Comparison of ENCODE assay signal across 14 mouse cellular contexts in genomic region chr11:94239706-94240105, GRCm38 (mm10). TPM values are rescaled to one million over a fixed set of nuclear protein-coding genes. Genes with fewer than 3 reads are reported as not detected.
A peak's percentile ranks its signal among the peaks of the same experiment; 100 is the strongest.
DNase-seq lines count a peak whose midpoint lies in the region; ATAC-seq lines count a peak whose summit lies in the region.
"Had no signal": no experiment of that assay in that cellular context is flagged by ENCODE, and none has a peak within 500 bp of the region (broad histone marks: within the 10 kb centered on the region; RNA-seq: fewer than 3 reads in every experiment).

No protein-coding gene starts in this region.

- WGBS in intestine, embryonic 16.5 days, result 43% methylated on average over 9 of the region's 9 CpGs
- WGBS in intestine, embryonic 15.5 days, result 37% methylated on average over 9 of the region's 9 CpGs
- WGBS in limb, embryonic 11.5 days, result 41% methylated on average over 9 of the region's 9 CpGs

- no peak for ATAC-seq in intestine, embryonic 16.5 days
- no peak for ATAC-seq in intestine, embryonic 15.5 days
- no peak for ATAC-seq in limb, embryonic 11.5 days (ENCODE audit: insufficient number of reproducible peaks, low FRiP score, low TSS enrichment, low read depth)
- no peak for ATAC-seq in megakaryocyte progenitor cell, adult 5-6 weeks (replicated peaks; ENCODE audit: poor library complexity)
- ATAC-seq: liver, embryonic 12.5 days had no signal

- H3K4me1 ChIP-seq in intestine, embryonic 16.5 days (ENCODE audit: control insufficient read depth, insufficient read depth, low read length), result peaks cover 20% of the 10 kb centered on the region
- H3K4me1 ChIP-seq in intestine, embryonic 15.5 days (replicated peaks), result peaks cover 21% of the 10 kb centered on the region
- H3K4me1 ChIP-seq in limb, embryonic 11.5 days (ENCODE audit: control insufficient read depth, insufficient read depth, low read length), result peaks cover 42% of the 10 kb centered on the region

- H3K4me3 ChIP-seq in intestine, embryonic 16.5 days (ENCODE audit: low read length), result no peak overlapping the region
- H3K4me3 ChIP-seq in intestine, embryonic 15.5 days (replicated peaks), result no peak overlapping the region
- no peak overlapping the region for H3K4me3 ChIP-seq in limb, embryonic 11.5 days (ENCODE audit: low read depth, low read length)
- H3K4me3 ChIP-seq: liver, embryonic 12.5 days had no signal

- H3K27ac ChIP-seq in intestine, embryonic 16.5 days (ENCODE audit: low read length), result no peak overlapping the region
- H3K27ac ChIP-seq in intestine, embryonic 15.5 days, result no peak overlapping the region
- H3K27ac ChIP-seq in limb, embryonic 11.5 days (replicated peaks; ENCODE audit: low read depth, low read length), result 0 out of 2 replicates have a peak overlapping the region, but pooled peaks have one; percentile 8
- H3K27ac ChIP-seq: liver, embryonic 12.5 days had no signal

- 0 out of 2 replicates have a peak overlapping the region, but pooled peaks have one; percentile 31 for H3K9ac ChIP-seq in intestine, embryonic 16.5 days (ENCODE audit: low read depth, low read length)
- H3K9ac ChIP-seq in intestine, embryonic 15.5 days, result no peak overlapping the region
- no peak overlapping the region for H3K9ac ChIP-seq in limb, embryonic 11.5 days (ENCODE audit: low read length)
- H3K9ac ChIP-seq: liver, embryonic 12.5 days had no signal

- peak; percentile 15 for DNase-seq in NIH3T3 (ENCODE audit: low read depth)
- DNase-seq in brain, adult 2 months (ENCODE audit: low read depth, low spot score), result peak; percentile 63
- DNase-seq in limb, embryonic 11.5 days (ENCODE audit: low spot score), result no peak
- DNase-seq in frontal cortex, adult 2 months (ENCODE audit: extremely low spot score in 1 of 2, low spot score in 1 of 2), result no peak
- DNase-seq: cerebellum, adult 2 months; kidney, postnatal 25 days; lung, postnatal 10 days had no signal

- no peaks in the 10 kb centered on the region for H3K36me3 ChIP-seq in intestine, embryonic 16.5 days (ENCODE audit: control insufficient read depth, insufficient read depth, low read length)
- H3K36me3 ChIP-seq in intestine, embryonic 15.5 days, result no peaks in the 10 kb centered on the region
- H3K36me3 ChIP-seq in limb, embryonic 11.5 days (ENCODE audit: control insufficient read depth, insufficient read depth, low read length), result no peaks in the 10 kb centered on the region; the same call in 1 of the 2 replicates
- H3K36me3 ChIP-seq: liver, embryonic 12.5 days had no signal

- no peaks in the 10 kb centered on the region for H3K9me3 ChIP-seq in intestine, embryonic 16.5 days (ENCODE audit: control insufficient read depth, low read length)
- H3K9me3 ChIP-seq in intestine, embryonic 15.5 days, result no peaks in the 10 kb centered on the region
- H3K9me3 ChIP-seq in limb, embryonic 11.5 days (ENCODE audit: control insufficient read depth, low read length), result no peaks in the 10 kb centered on the region
- H3K9me3 ChIP-seq: liver, embryonic 12.5 days had no signal

- H3K4me2 ChIP-seq in intestine, embryonic 16.5 days (ENCODE audit: low read depth, low read length), result no peak overlapping the region
- no peak overlapping the region for H3K4me2 ChIP-seq in intestine, embryonic 15.5 days (replicated peaks)
- no peak overlapping the region for H3K4me2 ChIP-seq in limb, embryonic 11.5 days (ENCODE audit: low read depth, severe bottlenecking)
- H3K4me2 ChIP-seq: liver, embryonic 12.5 days had no signal

- H3K27me3 ChIP-seq in intestine, embryonic 16.5 days (replicated peaks; ENCODE audit: control insufficient read depth, insufficient read depth, low read length), result no peaks in the 10 kb centered on the region
- no peaks in the 10 kb centered on the region for H3K27me3 ChIP-seq in intestine, embryonic 15.5 days (replicated peaks)
- no peaks in the 10 kb centered on the region for H3K27me3 ChIP-seq in limb, embryonic 11.5 days (ENCODE audit: control insufficient read depth, insufficient read depth, low read length)

RNA-seq across cellular contexts. Expression of gene Wfikkn2, which starts 6.1 kb away (rescaled TPM):
- polyA plus RNA-seq in intestine, embryonic 16.5 days (2015; fragmentation: Nextera tagmentation; extraction: Ambion mirVana), result 1.8 and 2.2 TPM in 2 replicates
- polyA plus RNA-seq in intestine, embryonic 15.5 days (2015; fragmentation: Nextera tagmentation; extraction: Ambion mirVana), result 2.3 TPM in 2 replicates
- 5.3 and 8.0 TPM in 2 replicates for polyA plus RNA-seq in limb, embryonic 11.5 days (2014; fragmentation: Nextera tagmentation; extraction: Ambion mirVana)
- polyA plus RNA-seq in frontal cortex, adult 2 months (2012; rRNA removed), result 1.2 and 1.3 TPM in 2 replicates
- total RNA-seq in megakaryocyte progenitor cell, adult 5-6 weeks (2015), result 0.52 TPM in 1 of 2 replicates, not detected in the other
- total RNA-seq in megakaryocyte progenitor cell, adult 5-6 weeks (2017), result 0.21 and 0.27 TPM in 2 replicates

RNA-seq across cellular contexts. Expression of gene Tob1, which starts 28.5 kb away (rescaled TPM):
- 39.8 and 50.1 TPM in 2 replicates for polyA plus RNA-seq in intestine, embryonic 16.5 days (2015; fragmentation: Nextera tagmentation; extraction: Ambion mirVana)
- polyA plus RNA-seq in intestine, embryonic 15.5 days (2015; fragmentation: Nextera tagmentation; extraction: Ambion mirVana), result 46.0 and 49.9 TPM in 2 replicates
- polyA plus RNA-seq in limb, embryonic 11.5 days (2014; fragmentation: Nextera tagmentation; extraction: Ambion mirVana), result 28.9 and 31.8 TPM in 2 replicates
- 44.4 and 45.5 TPM in 2 replicates for polyA plus RNA-seq in frontal cortex, adult 2 months (2012; rRNA removed)
- total RNA-seq in megakaryocyte progenitor cell, adult 5-6 weeks (2015), result 8.3 and 9.4 TPM in 2 replicates
- total RNA-seq in megakaryocyte progenitor cell, adult 5-6 weeks (2017), result 3.5 and 5.2 TPM in 2 replicates

RNA-seq across cellular contexts. Expression of gene Gm21885, which starts 42.0 kb away (rescaled TPM):
- 92.1 and 137 TPM in 2 replicates for polyA plus RNA-seq in intestine, embryonic 16.5 days (2015; fragmentation: Nextera tagmentation; extraction: Ambion mirVana)
- polyA plus RNA-seq in intestine, embryonic 15.5 days (2015; fragmentation: Nextera tagmentation; extraction: Ambion mirVana), result 44.6 and 53.2 TPM in 2 replicates
- polyA plus RNA-seq in limb, embryonic 11.5 days (2014; fragmentation: Nextera tagmentation; extraction: Ambion mirVana), result 0.51 and 0.52 TPM in 2 replicates
- polyA plus RNA-seq in frontal cortex, adult 2 months (2012; rRNA removed), result not detected in 2 replicates
- not detected in 2 replicates for total RNA-seq in megakaryocyte progenitor cell, adult 5-6 weeks (2015)
- not detected in 2 replicates for total RNA-seq in megakaryocyte progenitor cell, adult 5-6 weeks (2017)
- total RNA-seq: adrenal gland, postnatal 4 days; left cerebral cortex, adult 18-20 months had no signal
- polyA plus RNA-seq: cerebellum, adult 2 months; gonadal fat pad, adult 2 months; liver, embryonic 12.5 days had no signal

Comparison
In these comparisons a context has a peak if more than half of its experiments do, and no peak if none do; other contexts are left out.
1. DNase-seq: peak in NIH3T3 (single experiment) and brain, adult 2 months (single experiment); none in limb, embryonic 11.5 days (single experiment) and frontal cortex, adult 2 months (0 of 2).
2. RNA of gene Gm21885, which starts 42.0 kb away (polyA plus RNA-seq): 92.1 to 137 TPM in intestine, embryonic 16.5 days and 44.6 to 53.2 TPM in intestine, embryonic 15.5 days; 0.51 to 0.52 TPM in limb, embryonic 11.5 days and not detected in frontal cortex, adult 2 months; every median in the first group is over 10 times any median in the second.